Mouse (Mus musculus) kidney, adult 8-10 months (tissue): ENCODE measurements around the gene Rell1.

Experiments
- DNase-seq, 2 experiments: peaks; one replicate each; pipeline ENCODE4 v3.0.0; 2022

The Rell1 gene

GRCm38 (mm10) chr5:63968443-63969415 is at the start of gene Rell1:
Rell1 (minus strand) TSS chr5:63968897.
- DNase-seq = peak; percentile 96 to 97

GRCm38 (mm10) chr5:64012596-64013366 is 44.1 kb upstream of the Rell1 start:
- DNase-seq = no peak

GRCm38 (mm10) chr5:64006548-64006947 is 37.9 kb upstream of the Rell1 start:
- DNase-seq = no peak

- DNase-seq = no peak
These were observed 34.6 kb upstream of the Rell1 start for GRCm38 (mm10) chr5:64003302-64003701.

GRCm38 (mm10) chr5:63993865-63994264 is 25.2 kb upstream of the Rell1 start:
- DNase-seq = no peak

GRCm38 (mm10) chr5:63990675-63991074 is 22.0 kb upstream of the Rell1 start:
- DNase-seq = no peak

- no peak for DNase-seq
These were observed 17.6 kb upstream of the Rell1 start for GRCm38 (mm10) chr5:63986337-63986736.

- peak; percentile 37 to 60 for DNase-seq
These were observed 13.6 kb upstream of the Rell1 start for GRCm38 (mm10) chr5:63982296-63982695.

GRCm38 (mm10) chr5:63970991-63971390 is 2.3 kb upstream of the Rell1 start:
- DNase-seq = no peak

GRCm38 (mm10) chr5:63970281-63970732 is 1.6 kb upstream of the Rell1 start:
- DNase-seq = no peak

- DNase-seq = no peak
These were observed 897 bp upstream of the Rell1 start for GRCm38 (mm10) chr5:63969476-63970112.

- no peak for DNase-seq
These were observed 1.0 kb downstream of the Rell1 start for GRCm38 (mm10) chr5:63967591-63968141.

- no peak for DNase-seq
These were observed 2.3 kb downstream of the Rell1 start for GRCm38 (mm10) chr5:63966379-63966778.

- no peak for DNase-seq
These were observed 2.8 kb downstream of the Rell1 start for GRCm38 (mm10) chr5:63965946-63966345.

- no peak for DNase-seq
These were observed 4.1 kb downstream of the Rell1 start for GRCm38 (mm10) chr5:63964576-63964975.

- no peak for DNase-seq
These were observed 7.0 kb downstream of the Rell1 start for GRCm38 (mm10) chr5:63961726-63962125.

GRCm38 (mm10) chr5:63960565-63960964 is 8.1 kb downstream of the Rell1 start:
- DNase-seq = no peak

GRCm38 (mm10) chr5:63958963-63959708 is 9.6 kb downstream of the Rell1 start:
- no peak for DNase-seq

GRCm38 (mm10) chr5:63957607-63958006 is 11.1 kb downstream of the Rell1 start:
- DNase-seq = no peak

- DNase-seq = no peak
These were observed 12.3 kb downstream of the Rell1 start for GRCm38 (mm10) chr5:63956411-63956810.

GRCm38 (mm10) chr5:63953401-63954032 is 15.2 kb downstream of the Rell1 start:
- no peak for DNase-seq

- DNase-seq = no peak
These were observed 16.7 kb downstream of the Rell1 start for GRCm38 (mm10) chr5:63952039-63952438.
